Mouse (Mus musculus) lung, adult 2 months (tissue): Measurements from ENCODE around the gene Fzr1.

Experiments used
- CTCF ChIP-seq: fragments of 200-500 bp; IDR thresholded peaks from 2 replicates; pipeline ENCODE4 v1.5.1; 2011; ENCODE audit warnings: mild to moderate bottlenecking, low read length, control low read depth; ENCODE audit not compliant: insufficient read depth
- POLR2A ChIP-seq: fragments of 200-500 bp; IDR thresholded peaks from 2 replicates; pipeline ENCODE4 v1.6.1; 2011; ENCODE audit warnings: low read depth, mild to moderate bottlenecking, control low read depth, low read length, borderline replicate concordance; ENCODE audit errors: extremely low read depth

- TF ChIP-seq CTCF = no peak
- no peak for TF ChIP-seq POLR2A
Observed at GRCm38 (mm10) chr10:81351678-81352291, 26.5 kb downstream of the Fzr1 start.
